Mouse (Mus musculus): ENCODE results near the gene Arid3b.

GRCm38 (mm10) chr9:57764147-57764973 is 72.2 kb downstream of the Arid3b start:
- TF ChIP-seq CTCF (IDR thresholded peaks at IDR 0.05; ENCODE audit: low read depth) (peak; percentile 27; the same call in 1 of the 2 replicates), EP300 (IDR thresholded peaks at IDR 0.05; ENCODE audit: low read depth) (no peak)

Data from liver, embryonic 14.5 days (tissue).